Mouse (Mus musculus) embryonic facial prominence, embryonic 14.5 days (tissue): ENCODE measurements around the gene A930033H14Rik. TPM values are rescaled to one million over a fixed set of nuclear protein-coding genes. Genes with fewer than 3 reads are reported as not detected.

Experiments used
- ATAC-seq: fragments of 200-750 bp; cut with Nextera tagmentation; 2 replicates; pipeline ENCODE4 v1.8.0; 2017; ENCODE audit warnings: low read depth, moderate number of reproducible peaks, moderate TSS enrichment
- DNase-seq: peaks from one replicate; pipeline ENCODE4 v3.0.0-alpha.2; 2015; ENCODE audit warnings: low spot score
- H3K27ac ChIP-seq: fragments of 300-500 bp; sonication (generic); replicated peaks from 2 replicates; pipeline ENCODE4 v1.5.1; 2014; ENCODE audit warnings: low read depth, mild to moderate bottlenecking, low read length, moderate library complexity
- H3K27me3 ChIP-seq: fragments of 300-500 bp; sonication (generic); replicated peaks from 2 replicates; pipeline ENCODE4 v1.6.1; 2014; ENCODE audit warnings: low read length; ENCODE audit not compliant: control insufficient read depth, insufficient read depth
- H3K36me3 ChIP-seq: fragments of 300-500 bp; sonication (generic); 2 replicates; pipeline ENCODE4 v1.6.1; 2014; ENCODE audit warnings: low read length, mixed read lengths; ENCODE audit not compliant: control insufficient read depth, insufficient read depth
- H3K4me1 ChIP-seq: fragments of 300-500 bp; sonication (generic); 2 replicates; pipeline ENCODE4 v1.6.1; 2014; ENCODE audit warnings: antibody characterized with exemption, low read length; ENCODE audit not compliant: control insufficient read depth, insufficient read depth
- H3K4me2 ChIP-seq: fragments of 300-500 bp; sonication (generic); 2 replicates; pipeline ENCODE4 v1.6.1; 2014; ENCODE audit warnings: low read depth, mild to moderate bottlenecking, low read length, moderate library complexity, mixed read lengths
- H3K4me3 ChIP-seq: fragments of 300-500 bp; sonication (generic); 2 replicates; pipeline ENCODE4 v1.5.1; 2014; ENCODE audit warnings: low read depth, mild to moderate bottlenecking, low read length
- H3K9ac ChIP-seq: fragments of 300-500 bp; sonication (generic); 2 replicates; pipeline ENCODE4 v1.6.1; 2014; ENCODE audit warnings: low read depth, mild to moderate bottlenecking, low read length, moderate library complexity, mixed read lengths
- H3K9me3 ChIP-seq: fragments of 300-500 bp; sonication (generic); 2 replicates; pipeline ENCODE4 v1.6.1; 2016; ENCODE audit warnings: low read length; ENCODE audit not compliant: control insufficient read depth
- WGBS: fragments of 180-500 bp; shearing (Covaris S2); extraction: QIAGEN DNeasy Blood & Tissue Kit; methylation state at CpG from one replicate; pipeline ENCODE4 v1.1.7; 2014; 5-methylcytosine and 5-hydroxymethylcytosine counted together
- polyA plus RNA-seq: library from polyadenylated mRNA; unstranded; fragments of >200 nt; fragmentation: Nextera tagmentation; extraction: Ambion mirVana; gene quantifications from 2 replicates; pipeline ENCODE4 v1.2.1, GENCODE M21; 2014

Gene A930033H14Rik
- polyA plus RNA-seq, 1 experiment from 2014 or later: 2.5 TPM

GRCm38 (mm10) chr10:69204677-69205400 is 8.1 kb downstream of the A930033H14Rik start:
- ATAC-seq (no peak), DNase-seq (no peak)
- H3K9me3 ChIP-seq: no peaks in the 10 kb centered on the region

GRCm38 (mm10) chr10:69193721-69194120 is 19.2 kb downstream of the A930033H14Rik start:
- Histone ChIP-seq H3K36me3 (no peaks in the 10 kb centered on the region), H3K27ac (no peak overlapping the region), H3K4me2 (no peak overlapping the region), H3K9ac (no peak overlapping the region), H3K4me1 (no peaks in the 10 kb centered on the region), H3K4me3 (no peak overlapping the region), H3K9me3 (no peaks in the 10 kb centered on the region), H3K27me3 (no peaks in the 10 kb centered on the region)
- WGBS: 77% methylated on average over 10 of the region's 10 CpGs
- DNase-seq (no peak), ATAC-seq (no peak)

More at GRCm38 (mm10) chr10:69204677-69205400, 8.1 kb downstream of the A930033H14Rik start:
- no peak overlapping the region for H3K9ac ChIP-seq
- H3K4me1 ChIP-seq: no peaks in the 10 kb centered on the region; the same call in 1 of the 2 replicates
- no peaks in the 10 kb centered on the region for H3K27me3 ChIP-seq
- peaks cover 5% of the 10 kb centered on the region for H3K36me3 ChIP-seq
- WGBS: 55% methylated on average over 8 of the region's 8 CpGs
- H3K4me3 ChIP-seq: no peak overlapping the region
- no peak overlapping the region for H3K4me2 ChIP-seq
- H3K27ac ChIP-seq: no peak overlapping the region

- whole genome bisulfite sequencing: 84% methylated on average over 5 of the region's 5 CpGs
- Histone ChIP-seq H3K36me3 (no peaks in the 10 kb centered on the region), H3K9me3 (no peaks in the 10 kb centered on the region), H3K27me3 (no peaks in the 10 kb centered on the region), H3K27ac (no peak overlapping the region), H3K4me3 (no peak overlapping the region), H3K9ac (no peak overlapping the region), H3K4me2 (no peak overlapping the region), H3K4me1 (no peaks in the 10 kb centered on the region)
- no peak for ATAC-seq
- DNase-seq: no peak
Measured at GRCm38 (mm10) chr10:69192266-69192665, 20.6 kb downstream of the A930033H14Rik start.

- Histone ChIP-seq H3K9me3 (no peaks in the 10 kb centered on the region), H3K4me3 (no peak overlapping the region), H3K27me3 (no peaks in the 10 kb centered on the region), H3K4me1 (0 out of 2 replicates have a peak, but pooled peaks cover 5% of the 10 kb centered on the region), H3K27ac (no peak overlapping the region), H3K9ac (no peak overlapping the region), H3K36me3 (no peaks in the 10 kb centered on the region), H3K4me2 (no peak overlapping the region)
- DNase-seq (no peak), ATAC-seq (no peak)
- 75% methylated on average over 10 of the region's 10 CpGs for WGBS
Measured at GRCm38 (mm10) chr10:69190434-69191160, 22.3 kb downstream of the A930033H14Rik start.

GRCm38 (mm10) chr10:69187773-69188443 is 25.0 kb downstream of the A930033H14Rik start:
- Histone ChIP-seq H3K4me1 (0 out of 2 replicates have a peak, but pooled peaks cover 11% of the 10 kb centered on the region), H3K4me3 (no peak overlapping the region), H3K36me3 (no peaks in the 10 kb centered on the region), H3K27me3 (no peaks in the 10 kb centered on the region), H3K9ac (no peak overlapping the region), H3K9me3 (0 out of 2 replicates have a peak, but pooled peaks cover 4% of the 10 kb centered on the region), H3K4me2 (no peak overlapping the region), H3K27ac (no peak overlapping the region)
- DNase-seq (no peak), ATAC-seq (no peak)
- WGBS: 78% methylated on average over 9 of the region's 9 CpGs

GRCm38 (mm10) chr10:69185894-69186893 is 26.7 kb downstream of the A930033H14Rik start:
- peak overlapping the region; percentile 53 for H3K4me2 ChIP-seq
- peak overlapping the region; percentile 29 for H3K4me3 ChIP-seq
- H3K27ac ChIP-seq: peak overlapping the region; percentile 85
- no peaks in the 10 kb centered on the region for H3K36me3 ChIP-seq
- H3K9ac ChIP-seq: peak overlapping the region; percentile 49
- H3K27me3 ChIP-seq: no peaks in the 10 kb centered on the region
- peak; percentile 91 for ATAC-seq
- peak; percentile 98 for DNase-seq
- 14% methylated on average over 21 of the region's 21 CpGs for WGBS
- 0 out of 2 replicates have a peak, but pooled peaks cover 11% of the 10 kb centered on the region for H3K4me1 ChIP-seq
- 0 out of 2 replicates have a peak, but pooled peaks cover 4% of the 10 kb centered on the region for H3K9me3 ChIP-seq

- WGBS: 36% methylated on average over 4 of the region's 4 CpGs
- Histone ChIP-seq H3K4me1 (0 out of 2 replicates have a peak, but pooled peaks cover 11% of the 10 kb centered on the region), H3K36me3 (no peaks in the 10 kb centered on the region), H3K4me2 (peak overlapping the region; percentile 53), H3K27me3 (no peaks in the 10 kb centered on the region), H3K9ac (no peak overlapping the region), H3K27ac (peak overlapping the region; percentile 85), H3K4me3 (peak overlapping the region; percentile 29; the same call in 1 of the 2 replicates), H3K9me3 (0 out of 2 replicates have a peak, but pooled peaks cover 4% of the 10 kb centered on the region)
- ATAC-seq (peak; percentile 23; the same call in 1 of the 2 replicates), DNase-seq (peak; percentile 76)
Measured at GRCm38 (mm10) chr10:69185431-69185830, 27.5 kb downstream of the A930033H14Rik start.
